Mouse (Mus musculus): Measurements from ENCODE around the gene Oit3. TPM values are rescaled to one million over a fixed set of nuclear protein-coding genes. Genes with fewer than 3 reads are reported as not detected.

Oit3 gene
- total RNA-seq, 1 experiment = not detected

DNA sequence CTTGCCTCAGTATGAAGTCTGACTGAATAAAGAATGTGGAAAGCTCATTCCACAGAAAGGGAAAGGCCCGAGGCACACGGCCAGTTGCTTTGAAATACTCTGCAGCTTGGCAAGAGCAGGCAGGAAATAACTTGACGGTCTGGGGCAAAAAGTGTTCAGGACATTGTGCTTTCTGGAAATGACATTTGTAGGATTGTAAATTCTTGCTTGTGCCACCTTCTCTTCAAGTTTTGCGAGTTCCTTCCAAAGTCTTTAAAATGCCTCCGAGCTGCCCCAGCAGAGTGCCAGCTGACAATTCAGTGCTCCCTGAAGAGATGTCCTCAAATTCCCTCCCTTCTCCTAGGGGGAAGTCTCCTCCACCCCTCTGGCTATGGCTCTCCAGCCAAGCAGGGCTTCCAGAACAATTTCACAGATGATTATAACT lies 2.1 kb downstream of the Oit3 start:
- Histone ChIP-seq H3K27ac (ENCODE audit: insufficient read depth, low read depth, low read length, poor library complexity, severe bottlenecking) (no peak overlapping the region), H3K36me3 (ENCODE audit: control insufficient read depth, insufficient read depth, low read length, poor library complexity, severe bottlenecking) (no peaks in the 10 kb centered on the region), H3K4me3 (ENCODE audit: insufficient read depth in 1 of 2, low read depth in 1 of 2, low read length in 2 of 2, poor library complexity in 1 of 2, severe bottlenecking in 1 of 2) (no peak overlapping the region), H3K4me1 (ENCODE audit: control insufficient read depth in 2 of 2, insufficient read depth in 2 of 2, low read length in 2 of 2, poor library complexity in 1 of 2) (no peaks in the 10 kb centered on the region), H3K9ac (ENCODE audit: insufficient read depth, low read depth, low read length, poor library complexity, severe bottlenecking) (no peak overlapping the region), H3K9me3 (ENCODE audit: control insufficient read depth, insufficient read depth, low read depth, low read length) (no peaks in the 10 kb centered on the region)
- no peak for DNase-seq (ENCODE audit: low read depth, low spot score)
- TF ChIP-seq HCFC1 (IDR thresholded peaks at IDR 0.05; ENCODE audit: borderline replicate concordance, insufficient read depth, low read length) = no peak
- in situ Hi-C loops (cut with MboI; ENCODE audit: low sequenced_read_pairs in 2 of 2, unreplicated experiment in 2 of 2) = no loop called here

DNA sequence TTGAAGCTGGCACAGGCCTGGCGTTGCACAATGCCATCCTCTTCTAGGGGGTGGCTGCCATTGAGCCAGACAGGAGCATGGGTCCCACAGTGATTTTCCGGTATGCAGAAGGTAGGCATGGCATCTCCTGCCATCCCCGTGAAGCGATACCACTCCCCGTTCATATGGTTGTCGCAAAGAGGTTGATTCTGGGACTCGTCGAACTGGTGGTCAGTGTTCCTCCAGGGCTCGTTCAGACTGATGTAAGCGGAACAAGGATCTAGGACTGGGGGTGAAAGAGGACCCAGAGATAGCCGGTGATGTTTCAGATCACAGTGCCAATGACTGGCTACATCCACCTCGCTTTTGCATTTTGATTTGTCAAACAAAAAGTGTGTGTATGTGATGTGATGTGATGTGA lies 2.9 kb downstream of the Oit3 start:
- DNase-seq (ENCODE audit: low read depth, low spot score) = no peak
- in situ Hi-C loops (cut with MboI; ENCODE audit: low sequenced_read_pairs in 2 of 2, unreplicated experiment in 2 of 2) = no loop called here
- Histone ChIP-seq H3K9ac (ENCODE audit: insufficient read depth, low read depth, low read length, poor library complexity, severe bottlenecking) (no peak overlapping the region), H3K4me3 (ENCODE audit: insufficient read depth in 1 of 2, low read depth in 1 of 2, low read length in 2 of 2, poor library complexity in 1 of 2, severe bottlenecking in 1 of 2) (no peak overlapping the region), H3K9me3 (ENCODE audit: control insufficient read depth, insufficient read depth, low read depth, low read length) (no peaks in the 10 kb centered on the region), H3K27ac (ENCODE audit: insufficient read depth, low read depth, low read length, poor library complexity, severe bottlenecking) (no peak overlapping the region), H3K36me3 (ENCODE audit: control insufficient read depth, insufficient read depth, low read length, poor library complexity, severe bottlenecking) (no peaks in the 10 kb centered on the region), H3K4me1 (ENCODE audit: control insufficient read depth in 2 of 2, insufficient read depth in 2 of 2, low read length in 2 of 2, poor library complexity in 1 of 2) (no peaks in the 10 kb centered on the region)
- TF ChIP-seq CHD2 (IDR thresholded peaks at IDR 0.05; ENCODE audit: low read depth, low read length) = no peak
- TF ChIP-seq ZNF384 (IDR thresholded peaks at IDR 0.05; ENCODE audit: low read depth, low read length) = no peak
- no peak for TF ChIP-seq ZC3H11A (IDR thresholded peaks at IDR 0.05; ENCODE audit: borderline replicate concordance, low read depth, low read length)
- no peak for TF ChIP-seq HCFC1 (IDR thresholded peaks at IDR 0.05; ENCODE audit: borderline replicate concordance, insufficient read depth, low read length)
- TF ChIP-seq MAFK (IDR thresholded peaks at IDR 0.05; ENCODE audit: insufficient read depth, low read depth, low read length) = no peak

DNA sequence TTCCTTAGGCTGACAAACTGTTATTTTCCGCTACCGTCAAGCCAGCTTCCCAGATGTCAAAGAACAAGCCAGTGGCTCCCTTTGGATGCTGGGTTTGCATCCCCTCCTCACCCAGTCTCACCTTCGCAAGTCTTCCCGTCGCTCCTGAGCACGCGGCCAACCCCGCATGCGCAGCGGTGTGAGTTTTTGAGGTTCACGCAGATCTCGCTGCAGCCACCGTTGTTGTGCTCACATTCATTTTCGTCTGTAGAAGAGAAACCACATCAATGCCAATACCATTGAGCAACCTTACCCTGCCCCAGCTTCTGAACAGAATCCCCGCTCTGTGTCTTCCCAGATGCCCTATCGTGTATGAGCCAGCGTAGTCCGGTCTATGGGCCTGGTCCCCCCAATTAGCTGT lies 5.8 kb downstream of the Oit3 start:
- in situ Hi-C loops (cut with MboI; ENCODE audit: low sequenced_read_pairs in 2 of 2, unreplicated experiment in 2 of 2) = no loop called here
- H3K4me1 ChIP-seq (ENCODE audit: control insufficient read depth in 2 of 2, insufficient read depth in 2 of 2, low read length in 2 of 2, poor library complexity in 1 of 2) = no peaks in the 10 kb centered on the region
- DNase-seq (ENCODE audit: low read depth, low spot score) = no peak
- H3K27ac ChIP-seq (ENCODE audit: insufficient read depth, low read depth, low read length, poor library complexity, severe bottlenecking) = no peak overlapping the region
- H3K9ac ChIP-seq (ENCODE audit: insufficient read depth, low read depth, low read length, poor library complexity, severe bottlenecking) = no peak overlapping the region
- TF ChIP-seq ZC3H11A (IDR thresholded peaks at IDR 0.05; ENCODE audit: borderline replicate concordance, low read depth, low read length) = no peak
- no peak for TF ChIP-seq HCFC1 (IDR thresholded peaks at IDR 0.05; ENCODE audit: borderline replicate concordance, insufficient read depth, low read length)
- TF ChIP-seq ZNF384 (IDR thresholded peaks at IDR 0.05; ENCODE audit: low read depth, low read length) = no peak
- no peak for TF ChIP-seq MAFK (IDR thresholded peaks at IDR 0.05; ENCODE audit: insufficient read depth, low read depth, low read length)
- no peak overlapping the region for H3K4me3 ChIP-seq (ENCODE audit: insufficient read depth in 1 of 2, low read depth in 1 of 2, low read length in 2 of 2, poor library complexity in 1 of 2, severe bottlenecking in 1 of 2)
- H3K36me3 ChIP-seq (ENCODE audit: control insufficient read depth, insufficient read depth, low read length, poor library complexity, severe bottlenecking) = no peaks in the 10 kb centered on the region
- no peaks in the 10 kb centered on the region for H3K9me3 ChIP-seq (ENCODE audit: control insufficient read depth, insufficient read depth, low read depth, low read length)

DNA sequence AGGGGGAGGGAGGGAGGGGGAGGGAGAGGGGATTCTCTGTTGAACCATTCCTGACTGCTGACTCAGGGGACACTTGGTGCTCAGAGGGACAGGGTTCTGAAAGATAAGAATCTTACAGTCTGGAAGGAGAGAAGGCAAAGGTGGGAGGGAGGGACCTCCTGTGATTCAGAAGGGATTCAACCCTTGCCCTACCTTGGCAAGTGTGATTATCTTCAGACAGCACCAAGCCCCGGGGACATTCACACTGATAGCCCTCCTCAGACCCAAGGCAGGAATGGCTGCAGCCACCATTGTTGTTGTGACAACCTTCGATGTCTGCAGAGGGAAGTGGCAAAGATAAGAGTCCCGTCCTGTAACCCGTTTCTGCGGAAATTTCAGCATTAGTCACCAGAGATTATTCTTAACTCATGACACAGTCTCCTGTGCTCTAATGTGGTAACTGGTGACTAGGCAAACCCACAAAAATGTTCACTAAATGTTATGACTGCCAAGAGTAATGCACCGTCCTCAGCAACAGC lies 10.8 kb downstream of the Oit3 start:
- Histone ChIP-seq H3K4me3 (ENCODE audit: insufficient read depth in 1 of 2, low read depth in 1 of 2, low read length in 2 of 2, poor library complexity in 1 of 2, severe bottlenecking in 1 of 2) (no peak overlapping the region), H3K36me3 (ENCODE audit: control insufficient read depth, insufficient read depth, low read length, poor library complexity, severe bottlenecking) (no peaks in the 10 kb centered on the region), H3K9ac (ENCODE audit: insufficient read depth, low read depth, low read length, poor library complexity, severe bottlenecking) (no peak overlapping the region), H3K9me3 (ENCODE audit: control insufficient read depth, insufficient read depth, low read depth, low read length) (no peaks in the 10 kb centered on the region), H3K27ac (ENCODE audit: insufficient read depth, low read depth, low read length, poor library complexity, severe bottlenecking) (no peak overlapping the region), H3K4me1 (ENCODE audit: control insufficient read depth in 2 of 2, insufficient read depth in 2 of 2, low read length in 2 of 2, poor library complexity in 1 of 2) (no peaks in the 10 kb centered on the region)
- no peak for DNase-seq (ENCODE audit: low read depth, low spot score)
- in situ Hi-C loops (cut with MboI; ENCODE audit: low sequenced_read_pairs in 2 of 2, unreplicated experiment in 2 of 2) = no loop called here
- TF ChIP-seq ZNF384 (IDR thresholded peaks at IDR 0.05; ENCODE audit: low read depth, low read length) (no peak), HCFC1 (IDR thresholded peaks at IDR 0.05; ENCODE audit: borderline replicate concordance, insufficient read depth, low read length) (no peak)

DNA sequence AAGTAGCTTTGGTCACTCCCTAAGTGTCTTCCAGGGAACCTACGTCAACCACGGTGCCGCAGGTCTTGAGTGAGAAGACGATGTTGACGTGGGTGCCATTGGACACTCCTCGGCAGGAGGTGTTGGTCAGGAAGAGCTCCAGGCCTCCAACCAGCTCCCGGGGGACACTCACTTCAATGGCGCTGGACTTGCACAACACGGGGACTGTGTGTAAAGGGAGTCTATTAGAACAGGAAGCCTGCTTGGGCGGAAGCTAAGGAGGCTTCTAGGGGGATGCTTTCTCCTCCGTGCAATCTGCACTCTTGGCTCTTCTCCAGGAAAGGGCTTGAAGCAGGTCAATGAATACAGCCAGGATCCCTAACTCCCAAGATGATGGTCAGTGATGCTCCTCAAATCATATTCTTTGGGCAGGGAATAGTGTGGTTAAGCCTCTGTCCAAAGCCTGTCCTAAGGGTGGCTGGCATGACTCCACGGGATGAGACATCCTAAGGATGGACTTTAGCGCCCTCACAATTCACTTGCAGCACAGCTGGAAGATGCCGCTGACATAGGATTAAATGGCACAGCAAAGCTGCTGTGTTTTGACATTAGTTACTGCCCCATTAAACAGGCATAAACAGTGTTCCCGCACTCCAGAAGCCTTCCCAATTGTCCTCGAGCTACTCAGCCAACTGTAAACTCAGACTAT lies 12.0 kb downstream of the Oit3 start:
- Histone ChIP-seq H3K9ac (ENCODE audit: insufficient read depth, low read depth, low read length, poor library complexity, severe bottlenecking) (no peak overlapping the region), H3K36me3 (ENCODE audit: control insufficient read depth, insufficient read depth, low read length, poor library complexity, severe bottlenecking) (no peaks in the 10 kb centered on the region), H3K27ac (ENCODE audit: insufficient read depth, low read depth, low read length, poor library complexity, severe bottlenecking) (no peak overlapping the region), H3K4me1 (ENCODE audit: control insufficient read depth in 2 of 2, insufficient read depth in 2 of 2, low read length in 2 of 2, poor library complexity in 1 of 2) (no peaks in the 10 kb centered on the region), H3K9me3 (ENCODE audit: control insufficient read depth, insufficient read depth, low read depth, low read length) (no peaks in the 10 kb centered on the region), H3K4me3 (ENCODE audit: insufficient read depth in 1 of 2, low read depth in 1 of 2, low read length in 2 of 2, poor library complexity in 1 of 2, severe bottlenecking in 1 of 2) (no peak overlapping the region)
- TF ChIP-seq ZC3H11A (IDR thresholded peaks at IDR 0.05; ENCODE audit: borderline replicate concordance, low read depth, low read length) = no peak
- no peak for TF ChIP-seq ZNF384 (IDR thresholded peaks at IDR 0.05; ENCODE audit: low read depth, low read length)
- in situ Hi-C loops (cut with MboI; ENCODE audit: low sequenced_read_pairs in 2 of 2, unreplicated experiment in 2 of 2) = no loop called here
- no peak for DNase-seq (ENCODE audit: low read depth, low spot score)
